Mouse (Mus musculus) lung, adult 2 months (tissue): ENCODE measurements at regions not wholly inside any gene's neighbourhood (a gene's known extent, or its start where the extent isn't known, plus 50 kb on each side); places are given as distances from the start of the nearest gene placed in this dataset.

ENCODE experiments used
- CTCF ChIP-seq: fragments of 200-500 bp; IDR thresholded peaks from 2 replicates; pipeline ENCODE4 v1.5.1; 2011; ENCODE audit warnings: mild to moderate bottlenecking, low read length, control low read depth; ENCODE audit not compliant: insufficient read depth
- POLR2A ChIP-seq: fragments of 200-500 bp; IDR thresholded peaks from 2 replicates; pipeline ENCODE4 v1.6.1; 2011; ENCODE audit warnings: low read depth, mild to moderate bottlenecking, control low read depth, low read length, borderline replicate concordance; ENCODE audit errors: extremely low read depth

- TF ChIP-seq POLR2A (no peak), CTCF (no peak)
These were observed 78.6 kb downstream of the Cdca7 start for GRCm38 (mm10) chr2:72554603-72555002.
